Mouse (Mus musculus) spleen, adult 2 months (tissue): Measurements from ENCODE around the gene Tnnt1.

ENCODE experiments used
- CTCF ChIP-seq: fragments of 200-500 bp; IDR thresholded peaks from 2 replicates; pipeline ENCODE4 v1.5.1; 2011; ENCODE audit warnings: mild to moderate bottlenecking, inconsistent platforms; ENCODE audit not compliant: insufficient read depth, insufficient read length, insufficient replicate concordance; ENCODE audit errors: extremely low read depth
- POLR2A ChIP-seq: fragments of 200-500 bp; IDR thresholded peaks from 2 replicates; pipeline ENCODE4 v1.6.1; 2011; ENCODE audit warnings: low read depth, low read length, inconsistent platforms

DNA sequence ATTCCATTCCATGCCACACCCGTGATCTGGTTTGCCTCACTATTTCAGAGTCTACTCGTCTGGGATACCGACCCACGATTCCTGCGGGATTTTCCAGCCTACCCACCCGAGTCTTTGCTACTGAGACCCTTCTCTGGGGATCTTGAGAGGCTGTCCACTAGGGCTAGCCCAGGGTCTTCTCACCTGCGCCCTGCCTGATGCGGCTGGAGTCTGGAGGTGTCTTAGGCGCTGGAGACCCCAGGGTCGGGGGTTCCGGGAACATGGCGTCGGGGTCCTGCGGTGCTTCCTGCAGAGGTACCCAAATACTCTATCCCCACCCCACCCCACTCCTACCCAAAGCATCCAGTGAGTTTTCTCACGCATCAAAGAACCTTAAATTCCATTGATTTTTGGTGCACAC lies 29.9 kb upstream of the Tnnt1 start:
- no peak for TF ChIP-seq CTCF
- no peak for TF ChIP-seq POLR2A
